ENCODE assay signal across 29 mouse cellular contexts in genomic region chr14:26794431-26794830, GRCm38 (mm10).
DNase-seq lines count a peak whose midpoint lies in the region; ATAC-seq and TF ChIP-seq lines count a peak whose summit lies in the region.
"Had no signal": no experiment of that assay in that cellular context is flagged by ENCODE, and none has a peak within 500 bp of the region (broad histone marks: within the 10 kb centered on the region; RNA-seq: fewer than 3 reads in every experiment).

No protein-coding gene starts in this region.

- H3K9ac ChIP-seq in MEL (ENCODE audit: control insufficient read depth, low read depth, low read length, poor library complexity, severe bottlenecking): no peak overlapping the region
- H3K9ac ChIP-seq: embryonic facial prominence, embryonic 13.5 days; forebrain, embryonic 13.5 days; forebrain, postnatal 0 days; heart, embryonic 13.5 days; hindbrain, embryonic 14.5 days; intestine, embryonic 15.5 days had no signal

- H3K4me1 ChIP-seq in MEL (ENCODE audit: control insufficient read depth in 1 of 2, insufficient read depth in 2 of 2, low read length in 2 of 2): peaks cover 2 to 4% of the 10 kb centered on the region in 2 experiments; a peak in 3 of 4 replicates
- H3K4me1 ChIP-seq: embryonic facial prominence, embryonic 10.5 days; embryonic facial prominence, embryonic 13.5 days; forebrain, embryonic 10.5 days; forebrain, embryonic 13.5 days; heart, embryonic 10.5 days; heart, embryonic 13.5 days; intestine, embryonic 15.5 days had no signal

- H3K9me3 ChIP-seq in MEL (replicated peaks; ENCODE audit: insufficient read depth, low read length): no peaks in the 10 kb centered on the region
- H3K9me3 ChIP-seq: embryonic facial prominence, embryonic 10.5 days; embryonic facial prominence, embryonic 13.5 days; forebrain, embryonic 10.5 days; forebrain, embryonic 13.5 days; G1E; heart, embryonic 10.5 days; heart, embryonic 13.5 days; intestine, embryonic 15.5 days had no signal

- no peak for TF ChIP-seq CTCF in MEL (IDR thresholded peaks at IDR 0.05 in 2 of 3, conservative IDR thresholded peaks at IDR 0.05 in 1 of 3; ENCODE audit: control insufficient read depth in 1 of 3, insufficient read depth in 1 of 3, low read depth in 2 of 3, low read length in 3 of 3, poor library complexity in 1 of 3, severe bottlenecking in 1 of 3)

- DNase-seq in CD4-positive, CD25-positive, alpha-beta regulatory T cell, adult 2 months (ENCODE audit: low read depth, low spot score): peak; percentile 15
- DNase-seq in MEL (ENCODE audit: low read depth, low spot score): peak; percentile 26
- no peak for DNase-seq in urinary bladder, postnatal 36 days (ENCODE audit: low spot score in 2 of 2)
- DNase-seq in spleen, postnatal 36 days (ENCODE audit: low spot score in 2 of 2): no peak
- no peak for DNase-seq in kidney, adult 18-20 months
- DNase-seq: adrenal gland, adult 8-10 months; adrenal gland, postnatal 25 days; cerebellum, adult 11-12 months; cerebellum, adult 8-10 months; cerebellum, postnatal 10 days; cerebellum, postnatal 36 days; embryo, embryonic 11 days; forebrain, postnatal 0 days; gastrocnemius, postnatal 36 days; heart, adult 2 months; heart, postnatal 14 days; heart, postnatal 4 days; kidney, adult 11 months had no signal

- H3K27ac ChIP-seq in MEL (ENCODE audit: control insufficient read depth, low read depth, low read length): no peak overlapping the region
- H3K27ac ChIP-seq: embryonic facial prominence, embryonic 10.5 days; embryonic facial prominence, embryonic 13.5 days; forebrain, embryonic 10.5 days; forebrain, embryonic 13.5 days; heart, adult 2 months; heart, embryonic 10.5 days; heart, embryonic 13.5 days; hindbrain, embryonic 14.5 days; hindbrain, postnatal 0 days; intestine, embryonic 15.5 days had no signal

- peak; percentile 35 for ATAC-seq in inflammation-experienced regulatory T-cells, adult 6 months
- ATAC-seq: forebrain, embryonic 13.5 days; forebrain, postnatal 0 days; hindbrain, postnatal 0 days; intestine, embryonic 15.5 days had no signal

- H3K27me3 ChIP-seq in MEL (ENCODE audit: control insufficient read depth in 1 of 2, insufficient read depth in 2 of 2, low read length in 2 of 2): no peaks in the 10 kb centered on the region
- H3K27me3 ChIP-seq: embryonic facial prominence, embryonic 13.5 days; forebrain, embryonic 13.5 days; heart, embryonic 13.5 days; intestine, embryonic 15.5 days had no signal

- TF ChIP-seq EP300 in MEL (IDR thresholded peaks at IDR 0.05; ENCODE audit: low read depth in 1 of 2, low read length in 2 of 2): no peak

- H3K79me2 ChIP-seq in MEL (ENCODE audit: control insufficient read depth, insufficient read depth, low read length, poor library complexity): no peaks in the 10 kb centered on the region

- H3K4me3 ChIP-seq in MEL (ENCODE audit: control insufficient read depth in 1 of 2, insufficient read depth in 1 of 2, low read depth in 2 of 2, low read length in 2 of 2): no peak overlapping the region
- H3K4me3 ChIP-seq: embryonic facial prominence, embryonic 10.5 days; embryonic facial prominence, embryonic 13.5 days; forebrain, embryonic 10.5 days; forebrain, embryonic 13.5 days; heart, adult 2 months; heart, embryonic 10.5 days; heart, embryonic 13.5 days; intestine, embryonic 15.5 days had no signal

- TF ChIP-seq RAD21 in MEL (IDR thresholded peaks at IDR 0.05; ENCODE audit: low read depth, low read length): no peak

- peaks cover 0 to 14% of the 10 kb centered on the region in 2 experiments; a peak in 2 of 4 replicates for H3K36me3 ChIP-seq in MEL (ENCODE audit: control insufficient read depth in 1 of 2, insufficient read depth in 2 of 2, low read length in 2 of 2)
- H3K36me3 ChIP-seq: embryonic facial prominence, embryonic 10.5 days; embryonic facial prominence, embryonic 13.5 days; forebrain, embryonic 10.5 days; G1E; heart, embryonic 10.5 days; heart, embryonic 13.5 days; intestine, embryonic 15.5 days had no signal

- TF ChIP-seq POLR2A in MEL (IDR thresholded peaks at IDR 0.05; ENCODE audit: control insufficient read depth in 1 of 2, insufficient read depth in 1 of 2, low read depth in 1 of 2, low read length in 2 of 2, poor library complexity in 1 of 2): no peak

TF ChIP-seq in MEL, 35 proteins besides CTCF, POLR2A, EP300 and RAD21:
- TF ChIP-seq GATA1 (IDR thresholded peaks at IDR 0.05; ENCODE audit: low read depth, low read length) (no peak), ELF1 (IDR thresholded peaks at IDR 0.05; ENCODE audit: low read depth, low read length) (no peak), MAX (IDR thresholded peaks at IDR 0.05; ENCODE audit: low read length) (no peak), MXI1 (IDR thresholded peaks at IDR 0.05; ENCODE audit: low read depth, low read length) (no peak), UBTF (IDR thresholded peaks at IDR 0.05; ENCODE audit: borderline replicate concordance, insufficient read depth, low read depth, low read length) (no peak), ETS1 (IDR thresholded peaks at IDR 0.05; ENCODE audit: low read depth, low read length) (no peak), USF1 (IDR thresholded peaks at IDR 0.05; ENCODE audit: low read depth, low read length) (no peak), HCFC1 (IDR thresholded peaks at IDR 0.05; ENCODE audit: low read depth, low read length) (no peak), MEF2A (IDR thresholded peaks at IDR 0.05; ENCODE audit: extremely low read depth, insufficient replicate concordance, low read depth, low read length, poor library complexity, severe bottlenecking) (no peak), NELFE (IDR thresholded peaks at IDR 0.05; ENCODE audit: low read depth, low read length) (no peak), MYC (IDR thresholded peaks at IDR 0.05; ENCODE audit: low read depth, low read length) (no peak)

Comparison
In these comparisons a context has a peak if more than half of its experiments do, and no peak if none do; other contexts are left out.
1. DNase-seq: peak in CD4-positive, CD25-positive, alpha-beta regulatory T cell, adult 2 months (single experiment) and MEL (single experiment); none in urinary bladder, postnatal 36 days (0 of 2), spleen, postnatal 36 days (0 of 2) and kidney, adult 18-20 months (single experiment).